Mouse (Mus musculus) heart, postnatal 25 days (tissue): ENCODE data around the gene Grid1. TPM values are rescaled to one million over a fixed set of nuclear protein-coding genes. Genes with fewer than 3 reads are reported as not detected.

Experiments
- DNase-seq: peaks from one replicate; pipeline ENCODE4 v3.0.0; 2022; ENCODE audit warnings: low spot score
- intact Hi-C: fragments of 180-260 bp; cut with DNase I; formaldehyde crosslinking; loops from one replicate; pipeline ENCODE4 v1.15.1; 2025
- total RNA-seq, 2 experiments: library from RNA; stranded (reverse); gene quantifications; 2 replicates each; pipeline ENCODE4 v1.2.3; 2021

The Grid1 gene
- total RNA-seq, 2 experiments from 2014 or later: not detected

DNA sequence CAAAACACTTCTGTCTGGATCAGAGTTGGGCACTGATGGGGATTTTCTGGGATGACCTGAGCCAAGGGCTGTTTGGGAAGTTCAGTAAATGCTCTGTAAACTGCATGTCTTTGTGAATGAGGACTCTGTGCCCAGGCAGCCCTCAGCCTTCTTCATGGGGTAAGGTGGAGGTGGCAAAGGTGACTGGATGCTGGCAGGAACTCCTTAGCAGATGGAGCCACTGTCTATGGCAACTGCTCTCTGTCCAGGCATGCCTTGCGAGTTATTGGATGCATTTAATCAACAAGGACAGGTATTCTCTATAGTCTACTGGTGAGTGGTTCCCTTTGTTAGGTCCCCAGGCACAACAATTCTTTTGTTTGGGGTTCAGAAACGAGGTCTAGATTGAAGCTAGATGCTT, 85.8 kb downstream of the Grid1 start:
- intact Hi-C loops: no loop called here
- DNase-seq: no peak

DNA sequence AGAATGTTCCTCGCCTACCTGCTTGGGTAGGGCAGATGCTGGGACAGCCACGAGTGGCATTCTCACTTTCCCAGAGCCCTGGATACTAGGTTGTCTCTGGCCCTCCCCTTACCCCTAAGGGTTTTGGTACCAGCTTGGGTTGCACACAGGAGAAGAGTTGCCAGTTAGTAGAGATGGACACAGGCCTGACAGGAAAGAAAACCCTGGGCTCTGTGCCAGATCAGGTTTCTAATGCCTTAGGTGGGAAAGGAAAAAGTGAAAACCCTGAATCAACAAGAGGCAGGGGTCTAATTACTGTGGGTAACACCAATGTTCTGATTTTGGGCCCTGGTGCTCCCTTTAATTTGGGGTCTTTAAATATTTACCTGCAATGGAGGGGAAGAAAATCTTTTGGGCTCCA, 88.5 kb downstream of the Grid1 start:
- intact Hi-C loops: no loop called here
- no peak for DNase-seq

DNA sequence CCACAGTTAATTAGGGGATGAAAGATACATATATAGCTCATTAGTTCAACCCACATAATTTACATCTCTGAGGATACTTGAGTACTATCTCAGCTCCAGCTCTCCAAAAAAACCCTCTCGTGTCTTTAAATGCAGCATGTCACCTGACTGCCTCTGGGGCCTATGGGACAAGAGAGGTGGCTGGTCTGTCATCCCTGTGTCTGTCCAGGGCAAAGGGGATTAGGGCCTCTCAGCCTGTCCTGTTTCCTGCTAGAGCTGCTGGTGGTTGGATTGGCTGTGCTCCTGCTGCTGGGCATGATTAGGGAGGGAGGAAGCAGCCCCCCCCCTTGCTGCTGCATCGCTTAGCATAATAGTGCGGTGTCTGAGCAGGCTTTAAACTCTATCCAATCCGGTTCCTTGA, 88.9 kb downstream of the Grid1 start:
- intact Hi-C loops: no loop called here
- DNase-seq: no peak

DNA sequence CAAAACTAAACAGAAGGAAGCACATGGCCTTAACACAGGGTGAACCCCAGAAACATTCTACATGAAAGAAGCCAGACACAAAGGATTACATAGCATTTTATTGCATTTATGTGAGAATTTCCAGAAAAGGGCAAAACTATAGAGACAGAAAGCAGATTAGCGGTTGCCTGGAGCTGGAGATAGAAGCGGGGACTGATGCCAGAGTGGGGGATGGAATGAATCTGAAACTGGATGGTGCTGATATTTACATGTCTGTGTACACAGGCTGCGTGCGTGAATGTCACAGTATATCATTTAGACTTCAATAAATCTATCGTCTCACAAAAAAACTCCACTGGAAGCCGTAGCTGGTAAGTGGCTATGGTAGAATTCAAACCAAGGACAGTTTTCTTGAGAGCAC, 96.4 kb downstream of the Grid1 start:
- no peak for DNase-seq
- intact Hi-C loops: no loop called here

DNA sequence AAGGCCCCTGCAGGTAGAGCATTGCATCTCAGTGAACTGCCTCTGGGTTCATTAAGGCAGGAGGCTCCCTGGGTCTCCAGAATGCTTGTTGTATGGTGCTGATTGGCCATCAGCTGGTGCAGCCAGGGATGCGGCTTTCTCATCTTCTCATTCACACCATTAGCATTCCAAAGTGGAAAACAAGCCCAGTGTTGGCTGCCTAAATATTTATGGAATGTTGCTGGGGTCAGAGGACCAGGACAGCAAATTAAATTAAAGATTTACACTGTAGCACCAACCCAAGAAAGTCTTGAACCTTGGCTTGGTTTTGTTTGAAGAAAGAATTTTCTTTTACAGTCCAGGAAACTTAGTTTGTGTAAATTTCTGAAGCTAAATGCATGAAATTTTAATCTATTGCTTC, 97.2 kb downstream of the Grid1 start:
- intact Hi-C loops: no loop called here

DNA sequence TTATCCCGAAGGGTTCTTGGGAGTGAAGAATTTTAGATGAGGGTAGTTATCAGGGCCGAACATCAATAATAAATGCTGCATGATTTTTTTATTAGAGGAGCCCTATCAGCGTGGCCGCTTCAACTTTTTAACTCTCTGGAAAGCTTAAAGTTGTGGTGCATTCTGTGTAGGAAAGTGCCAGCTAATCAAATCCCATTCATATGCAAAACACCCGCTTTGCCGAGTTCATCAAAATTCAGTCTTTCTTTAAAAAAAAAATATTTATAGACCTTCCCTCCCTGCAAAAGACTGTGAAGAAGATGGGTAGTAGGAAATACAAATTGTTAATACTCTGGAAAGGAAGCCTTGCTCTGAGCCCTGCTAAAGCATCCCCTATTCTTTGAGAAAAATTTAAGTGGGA, 99.3 kb downstream of the Grid1 start:
- intact Hi-C loops: no loop called here
- no peak for DNase-seq

More for the DNA sequence above, 97.2 kb downstream of the Grid1 start:
- no peak for DNase-seq

DNA sequence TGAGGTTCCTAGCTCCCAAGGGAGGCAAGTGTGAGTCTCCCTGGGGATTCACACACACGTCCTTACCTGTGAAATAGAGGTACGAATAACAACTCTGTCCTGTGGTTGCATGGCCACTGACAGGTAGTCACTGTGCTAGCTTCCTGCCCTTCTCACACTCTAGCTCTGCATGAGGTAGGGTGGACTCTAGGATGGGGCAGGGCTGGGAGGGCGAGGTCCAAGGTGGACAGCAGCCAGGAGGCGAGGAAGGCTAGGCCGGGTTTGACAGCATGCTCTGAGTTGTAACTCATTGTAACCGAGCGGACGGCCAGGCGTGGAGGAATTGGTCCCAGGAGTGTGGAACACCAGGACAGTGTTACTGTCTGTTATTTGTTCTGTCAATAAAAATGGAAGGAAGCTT, 101.4 kb downstream of the Grid1 start:
- no peak for DNase-seq
- intact Hi-C loops: no loop called here

DNA sequence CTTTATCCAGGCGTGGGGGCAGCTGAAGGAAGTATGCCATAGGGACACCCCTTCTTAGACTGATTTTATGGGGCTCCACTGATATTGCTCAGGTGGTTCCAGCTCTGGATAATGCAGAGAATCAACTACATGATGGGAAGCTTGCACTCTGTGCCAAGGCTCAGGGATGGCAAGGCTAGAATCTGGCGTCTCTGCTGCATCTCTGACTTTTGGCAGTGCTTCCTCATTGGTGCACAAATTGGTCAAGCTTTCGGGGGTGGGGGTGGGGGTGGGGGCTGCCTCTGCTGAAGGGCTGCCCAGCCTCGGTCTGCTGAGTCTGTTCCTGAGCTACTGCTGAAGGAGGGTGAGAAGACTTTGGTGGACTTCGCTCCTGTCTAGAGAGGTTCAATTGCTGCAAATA, 105.1 kb downstream of the Grid1 start:
- intact Hi-C loops: no loop called here
- no peak for DNase-seq

DNA sequence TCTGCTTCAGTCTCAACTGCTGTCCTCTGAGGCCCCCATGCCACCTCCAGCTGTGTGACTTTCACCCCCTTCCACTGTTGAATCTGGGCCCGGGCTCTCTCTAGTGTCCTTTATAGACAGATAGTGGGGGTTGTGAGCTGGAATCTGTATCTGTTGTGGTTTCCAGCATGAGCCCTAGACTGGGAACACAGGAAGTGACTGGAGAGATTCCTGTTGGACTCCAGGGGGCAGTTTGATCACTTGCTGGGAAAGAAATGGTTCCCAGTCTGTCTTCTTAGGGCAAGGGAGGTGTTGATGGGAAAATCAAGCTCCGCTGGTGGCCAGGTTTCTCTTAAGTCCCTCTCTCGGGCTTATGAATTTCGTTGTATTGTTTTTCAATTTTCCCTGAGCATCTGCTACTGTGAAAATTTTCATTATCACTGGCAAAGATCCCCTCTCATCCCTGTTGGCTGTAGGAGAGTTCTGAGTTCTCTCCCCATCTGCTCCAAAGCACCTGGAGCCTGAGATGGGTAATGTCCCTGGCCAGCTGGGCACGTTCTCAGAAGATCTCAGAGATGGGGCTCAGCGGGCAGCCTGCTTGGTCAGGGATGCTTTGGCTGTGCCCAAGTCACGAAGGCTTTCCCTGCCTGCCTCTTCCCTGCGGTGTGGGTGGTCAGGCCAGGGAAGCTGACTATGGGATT, 110.3 kb downstream of the Grid1 start:
- no peak for DNase-seq
- intact Hi-C loops: no loop called here

DNA sequence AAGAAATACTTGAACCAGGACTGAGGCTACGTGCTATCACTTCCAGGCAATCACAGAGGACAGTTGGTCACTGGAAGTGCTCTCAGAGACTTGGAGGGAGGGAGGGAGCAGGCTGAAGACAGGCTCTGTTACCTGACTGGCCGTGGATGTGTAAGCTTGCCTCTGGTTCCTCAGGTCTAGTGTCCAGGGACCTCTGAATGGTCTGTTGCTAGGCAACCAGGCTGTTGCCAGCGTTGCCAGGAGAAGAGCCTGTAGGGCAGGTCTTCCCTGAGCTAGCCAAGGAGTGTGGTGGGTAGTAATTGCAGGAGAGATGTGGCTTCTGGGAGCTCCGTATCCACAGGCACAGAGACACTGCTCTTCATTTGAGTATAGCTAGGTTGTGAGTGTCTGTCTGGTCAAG, 113.3 kb downstream of the Grid1 start:
- intact Hi-C loops: no loop called here
- DNase-seq: no peak

DNA sequence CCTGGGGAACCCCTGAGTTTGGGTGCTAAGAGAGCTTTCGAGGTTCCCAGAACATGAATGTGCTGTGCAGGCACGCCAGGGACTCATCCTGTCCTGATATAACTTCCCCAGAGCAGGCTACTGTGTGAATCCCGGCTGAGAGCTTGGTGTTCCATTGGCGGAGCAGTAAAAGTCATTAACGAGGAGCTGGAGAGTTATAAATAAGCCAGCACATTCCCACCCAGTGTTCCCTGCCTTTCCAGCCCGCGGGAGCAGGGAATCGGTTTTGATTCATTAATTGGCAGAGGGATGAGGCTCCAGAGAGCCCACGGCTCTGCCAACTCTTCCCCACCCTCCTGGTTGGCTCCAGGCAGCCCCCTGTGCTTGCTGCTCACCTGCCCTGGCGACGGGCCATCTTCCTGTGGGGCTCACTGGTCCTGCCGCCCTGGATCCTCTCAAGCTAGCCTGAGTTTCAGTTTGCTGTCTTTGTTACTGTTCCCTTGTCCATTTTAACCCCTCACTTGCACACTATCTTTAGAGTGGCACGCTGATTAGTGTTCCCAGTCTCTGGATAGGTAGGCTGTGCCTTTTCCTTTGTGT, 116.4 kb downstream of the Grid1 start:
- DNase-seq: no peak
- intact Hi-C loops: no loop called here

DNA sequence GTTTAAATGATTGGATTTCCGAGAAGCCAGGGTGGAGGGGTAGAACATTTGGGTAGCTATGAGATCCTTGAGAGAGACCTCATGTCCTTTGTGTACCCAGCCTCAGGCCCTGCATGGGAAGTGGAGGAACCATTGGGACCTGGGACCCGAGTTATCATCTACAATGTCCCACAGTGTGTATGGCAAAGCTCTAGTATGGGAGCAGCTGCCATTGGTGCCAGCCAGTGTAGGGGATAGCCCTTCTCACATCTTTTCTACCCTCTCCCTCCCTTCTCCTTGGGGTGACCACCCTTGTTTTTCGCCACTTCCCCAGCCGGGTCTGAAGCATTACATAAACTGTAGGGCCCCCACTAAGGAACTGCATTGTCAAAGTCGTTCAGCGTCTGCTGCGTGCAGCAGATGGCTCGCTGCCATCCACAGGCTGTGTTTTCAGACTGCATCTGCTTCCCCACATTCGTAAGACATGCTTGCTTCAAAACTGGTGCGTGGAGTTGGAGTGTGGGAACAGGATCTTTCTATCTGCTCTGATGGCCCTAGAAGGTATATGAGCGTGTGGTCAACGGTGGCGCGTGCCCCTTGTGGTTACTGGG, 124.6 kb downstream of the Grid1 start:
- DNase-seq: no peak
- intact Hi-C loops: no loop called here

DNA sequence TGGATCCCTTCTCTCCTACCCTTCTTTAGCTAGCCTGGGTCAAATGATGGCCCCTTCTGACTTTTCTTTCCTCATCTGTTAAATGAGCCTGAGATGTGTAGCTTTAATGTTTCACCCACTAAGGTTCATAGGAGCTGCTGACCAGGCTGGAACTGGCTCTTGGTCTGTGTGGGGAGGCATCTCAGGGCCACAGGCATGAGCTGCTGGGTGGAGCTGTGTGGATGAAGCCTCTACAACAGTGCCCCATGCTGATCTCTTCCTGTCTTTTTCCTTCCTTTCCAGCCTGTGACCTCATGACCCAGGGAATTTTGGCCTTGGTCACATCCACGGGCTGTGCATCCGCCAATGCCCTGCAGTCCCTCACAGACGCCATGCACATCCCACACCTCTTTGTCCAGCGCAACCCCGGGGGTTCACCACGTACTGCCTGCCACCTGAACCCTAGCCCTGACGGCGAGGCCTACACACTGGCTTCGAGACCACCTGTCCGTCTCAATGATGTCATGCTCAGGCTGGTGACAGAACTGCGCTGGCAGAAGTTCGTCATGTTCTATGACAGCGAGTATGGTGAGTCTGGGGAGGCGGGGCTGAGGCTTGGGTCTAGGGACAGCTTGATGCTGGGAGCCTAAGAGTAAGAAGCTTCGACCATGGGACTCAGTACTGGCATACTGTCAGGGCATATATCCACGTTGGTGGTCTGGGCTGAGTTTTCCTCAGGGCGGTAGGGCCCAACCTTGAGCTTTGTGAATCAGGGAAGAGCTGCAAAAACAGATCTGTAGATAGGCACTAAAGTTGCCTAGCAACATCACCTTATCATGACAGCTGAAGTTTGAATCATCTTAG, 125.8 kb downstream of the Grid1 start:
- intact Hi-C loops: no loop called here
- DNase-seq: no peak

DNA sequence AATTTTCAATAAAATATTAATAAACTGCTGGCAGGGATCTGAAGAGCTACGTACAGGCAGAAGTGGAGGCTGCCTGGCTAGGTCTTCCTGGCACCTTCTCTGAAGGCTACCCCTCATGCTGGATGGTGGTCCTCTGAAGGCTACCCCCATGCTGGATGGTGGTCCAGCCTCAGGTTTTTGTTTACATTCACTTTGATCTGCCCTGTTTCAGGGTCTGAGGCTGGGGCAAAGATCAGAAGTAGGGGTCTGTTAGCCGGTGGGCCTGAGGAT, 126.3 kb downstream of the Grid1 start:
- DNase-seq: no peak
- intact Hi-C loops: no loop called here

DNA sequence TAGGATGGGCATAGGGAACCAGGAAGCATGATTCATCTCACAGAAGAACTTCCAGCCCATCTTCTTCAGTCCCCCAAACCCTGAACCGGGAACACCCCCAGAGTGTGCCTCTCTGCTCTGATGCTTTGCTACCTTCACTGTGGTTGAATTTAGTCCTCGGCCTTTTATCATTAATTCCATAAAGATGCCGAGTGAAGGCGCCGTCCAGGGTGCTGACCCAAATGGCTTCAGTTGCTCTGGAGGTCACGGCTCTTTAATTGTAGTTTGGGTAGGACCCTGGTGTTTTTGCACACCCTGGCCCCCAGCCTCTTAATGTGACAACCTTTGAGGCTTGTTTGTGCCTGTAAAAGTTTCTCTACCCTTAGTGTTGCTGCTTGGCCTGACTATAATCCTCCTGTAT, 128.3 kb downstream of the Grid1 start:
- DNase-seq: no peak
- intact Hi-C loops: no loop called here

DNA sequence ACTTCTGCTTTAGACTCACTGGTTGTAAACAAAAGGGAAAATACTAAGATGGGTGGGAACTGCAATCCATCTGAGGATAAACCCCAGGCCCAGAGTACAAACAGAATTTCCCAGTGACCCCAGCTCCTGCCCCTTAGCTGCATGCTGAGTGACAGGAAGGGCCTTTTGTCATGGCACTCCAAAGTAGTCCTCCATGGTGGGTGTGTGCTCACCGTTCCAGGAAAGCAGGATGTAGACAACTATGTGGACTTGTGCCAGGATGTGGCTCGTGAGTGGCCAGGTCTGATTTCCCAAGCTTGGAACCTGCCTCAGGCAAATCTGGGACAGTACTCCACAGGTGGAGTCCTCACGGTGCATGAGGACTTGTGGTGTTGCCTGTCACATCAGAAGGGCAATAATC, 132.4 kb downstream of the Grid1 start:
- DNase-seq: no peak
- intact Hi-C loops: no loop called here

DNA sequence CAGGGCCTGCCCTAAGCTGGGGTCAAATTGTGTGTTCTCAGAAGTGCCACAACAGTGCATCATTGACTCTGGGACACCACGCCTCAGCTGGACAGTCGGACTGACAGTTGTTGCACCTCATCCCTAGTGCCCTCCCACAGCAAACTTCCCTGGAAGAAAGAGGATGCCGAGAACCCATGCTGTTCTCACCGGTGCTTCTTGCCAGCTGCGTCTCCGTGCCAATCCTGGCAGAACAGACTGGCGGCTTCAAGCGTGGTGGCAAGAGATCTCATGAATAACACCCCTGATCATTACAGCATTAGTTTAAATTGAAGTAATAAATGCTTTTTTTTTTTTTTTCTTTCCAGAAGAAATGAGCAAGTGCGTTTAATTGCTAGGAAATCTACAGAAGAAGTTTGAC, 133.7 kb downstream of the Grid1 start:
- intact Hi-C loops: no loop called here
- no peak for DNase-seq

DNA sequence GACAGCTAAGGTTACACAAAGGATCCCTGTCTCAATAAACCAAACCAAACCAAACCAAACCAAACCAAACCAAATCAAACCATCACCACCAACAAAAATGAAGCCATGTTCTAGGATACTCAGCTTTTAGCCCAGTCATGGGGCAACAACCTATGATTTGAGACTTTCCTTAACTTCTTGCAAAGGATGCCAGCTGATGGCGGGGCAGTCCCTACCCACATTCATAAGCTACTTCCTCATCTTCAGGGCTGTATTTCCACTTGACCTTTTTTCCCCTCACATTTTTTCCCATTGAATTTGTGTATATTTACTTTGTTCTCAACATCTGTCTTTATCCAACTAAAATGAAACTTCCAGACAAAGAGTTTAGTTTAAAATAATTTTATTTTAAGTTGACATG, 135.8 kb downstream of the Grid1 start:
- intact Hi-C loops: no loop called here
- DNase-seq: no peak

DNA sequence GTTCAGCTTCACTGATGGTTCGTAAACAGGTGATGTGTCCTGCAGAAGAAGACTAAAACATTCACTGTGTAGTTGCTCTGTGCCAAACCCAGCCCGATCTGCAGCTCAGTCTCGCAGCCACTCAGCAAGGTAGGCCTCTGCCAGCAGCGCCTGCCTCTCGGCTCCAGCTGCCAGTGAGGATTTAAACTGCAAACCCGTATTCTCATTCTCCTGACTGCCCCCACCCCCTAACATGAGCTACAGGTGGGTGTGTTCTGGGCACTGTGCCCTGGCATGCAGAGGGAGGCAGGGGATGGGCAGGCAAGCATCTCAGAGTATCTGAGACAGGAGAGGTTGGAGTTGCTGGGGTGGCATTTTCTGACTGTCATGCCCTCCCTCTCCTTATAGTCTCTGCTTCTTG, 140.3 kb downstream of the Grid1 start:
- intact Hi-C loops: no loop called here
- no peak for DNase-seq

DNA sequence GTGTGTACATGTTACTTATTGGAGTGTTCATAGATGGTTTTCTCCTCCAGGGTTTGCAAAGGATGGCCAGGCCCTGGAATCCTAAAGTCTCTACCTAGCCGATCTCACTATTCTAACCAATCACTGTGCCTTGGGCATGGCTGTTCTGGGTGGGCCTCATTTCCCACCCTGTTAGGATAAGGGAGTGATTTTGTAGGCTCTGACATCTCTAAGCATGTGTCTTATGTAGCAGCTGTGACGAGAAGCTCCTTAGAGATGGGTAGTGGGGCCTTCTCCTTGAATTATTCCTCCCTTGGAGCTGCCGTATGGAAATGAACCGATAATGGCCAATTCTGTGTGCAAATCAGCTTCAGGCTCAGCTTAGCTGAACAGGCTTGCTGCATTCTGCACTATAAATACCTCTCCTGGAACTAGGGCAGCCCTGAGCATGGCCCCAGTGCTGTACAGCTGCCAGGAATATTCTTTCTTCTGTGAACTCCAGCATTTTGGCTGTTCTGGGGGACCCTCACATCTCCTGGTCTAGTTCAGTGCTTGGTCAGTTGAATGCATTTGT, 143.8 kb downstream of the Grid1 start:
- DNase-seq: no peak
- intact Hi-C loops: no loop called here
